Mouse (Mus musculus): Measurements from ENCODE around the gene Slc26a9.
A peak's percentile ranks its signal among the peaks of the same experiment; 100 is the strongest.

Gene Slc26a9

DNA sequence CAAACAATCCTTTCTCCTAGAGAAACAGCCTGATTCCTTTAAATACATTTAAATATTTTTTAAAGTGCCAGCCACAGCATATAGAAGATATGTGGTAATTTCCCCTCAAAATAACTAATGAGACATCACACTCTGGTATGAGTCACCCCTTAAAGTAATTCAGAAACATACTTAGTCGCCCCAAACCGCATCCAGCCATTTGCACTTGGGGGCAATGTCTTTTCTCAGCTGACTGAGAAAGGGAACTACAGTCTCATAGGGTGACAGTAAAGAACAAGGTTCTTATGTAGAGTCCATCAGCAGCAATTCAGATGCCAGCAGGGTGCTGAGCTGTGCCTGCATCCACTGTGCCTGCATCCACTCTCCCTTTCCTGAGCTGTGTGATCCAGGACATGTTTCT lies 40.3 kb upstream of the Slc26a9 start:
- no peaks in the 10 kb centered on the region for H3K4me1 ChIP-seq (replicated peaks; ENCODE audit: low read depth, low read length)
- peaks cover 2% of the 10 kb centered on the region for H3K27me3 ChIP-seq (ENCODE audit: insufficient read depth, low read length)
- no peaks in the 10 kb centered on the region for H3K9me3 ChIP-seq (ENCODE audit: low read length)
- H3K4me3 ChIP-seq (replicated peaks; ENCODE audit: low read length) = no peak overlapping the region
- no peak for TF ChIP-seq NANOG (IDR thresholded peaks at IDR 0.05; ENCODE audit: borderline replicate concordance, low read length)
- TF ChIP-seq POU5F1 (IDR thresholded peaks at IDR 0.05; ENCODE audit: borderline replicate concordance, low read length) = no peak
- no peak for TF ChIP-seq CTCF (conservative IDR thresholded peaks at IDR 0.05; ENCODE audit: low read length)
- H3K36me3 ChIP-seq (ENCODE audit: insufficient read depth, low read length) = no peaks in the 10 kb centered on the region

- no peak overlapping the region for H3K4me3 ChIP-seq (replicated peaks; ENCODE audit: low read length)
- H3K4me1 ChIP-seq (replicated peaks; ENCODE audit: low read depth, low read length) = no peaks in the 10 kb centered on the region
- no peaks in the 10 kb centered on the region for H3K36me3 ChIP-seq (ENCODE audit: insufficient read depth, low read length)
- no peaks in the 10 kb centered on the region for H3K9me3 ChIP-seq (ENCODE audit: low read length)
- peak; percentile 51 for TF ChIP-seq CTCF (conservative IDR thresholded peaks at IDR 0.05; ENCODE audit: low read length)
- no peak for TF ChIP-seq POU5F1 (IDR thresholded peaks at IDR 0.05; ENCODE audit: borderline replicate concordance, low read length)
- H3K27me3 ChIP-seq (ENCODE audit: insufficient read depth, low read length) = no peaks in the 10 kb centered on the region
Observed at GRCm38 (mm10) chr1:131708338-131708737, 35.5 kb upstream of the Slc26a9 start.

DNA sequence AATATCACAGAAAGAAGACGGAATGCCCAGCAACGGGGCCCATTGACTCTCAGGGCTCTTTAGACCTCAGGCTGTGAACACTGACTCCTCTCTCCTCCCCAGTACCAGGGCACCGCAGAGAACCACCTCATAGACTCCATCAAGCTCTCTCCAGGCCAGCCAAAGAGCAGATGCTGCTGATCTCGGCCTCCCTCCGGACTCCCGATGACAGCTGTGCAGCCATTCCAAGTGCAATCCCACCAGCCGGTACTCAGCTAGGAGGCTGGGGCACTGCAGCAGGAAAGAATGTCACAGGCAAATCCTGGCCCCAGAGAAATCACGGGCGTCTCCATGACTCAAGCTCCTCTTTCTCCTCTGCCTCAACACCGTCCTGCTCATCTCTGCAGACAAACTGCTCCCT lies 32.3 kb upstream of the Slc26a9 start:
- Histone ChIP-seq H3K36me3 (ENCODE audit: insufficient read depth, low read length) (no peaks in the 10 kb centered on the region), H3K9me3 (ENCODE audit: low read length) (no peaks in the 10 kb centered on the region), H3K4me3 (replicated peaks; ENCODE audit: low read length) (no peak overlapping the region), H3K4me1 (replicated peaks; ENCODE audit: low read depth, low read length) (peaks cover 16% of the 10 kb centered on the region), H3K27me3 (ENCODE audit: insufficient read depth, low read length) (no peaks in the 10 kb centered on the region)
- TF ChIP-seq NANOG (IDR thresholded peaks at IDR 0.05; ENCODE audit: borderline replicate concordance, low read length) (no peak), POU5F1 (IDR thresholded peaks at IDR 0.05; ENCODE audit: borderline replicate concordance, low read length) (no peak)

- no peak overlapping the region for H3K4me3 ChIP-seq (replicated peaks; ENCODE audit: low read length)
- H3K4me1 ChIP-seq (replicated peaks; ENCODE audit: low read depth, low read length) = peaks cover 20% of the 10 kb centered on the region
- H3K27me3 ChIP-seq (ENCODE audit: insufficient read depth, low read length) = no peaks in the 10 kb centered on the region
- no peaks in the 10 kb centered on the region for H3K9me3 ChIP-seq (ENCODE audit: low read length)
- TF ChIP-seq CTCF (conservative IDR thresholded peaks at IDR 0.05; ENCODE audit: low read length) (peak; percentile 50), POU5F1 (IDR thresholded peaks at IDR 0.05; ENCODE audit: borderline replicate concordance, low read length) (no peak), NANOG (IDR thresholded peaks at IDR 0.05; ENCODE audit: borderline replicate concordance, low read length) (no peak)
- no peaks in the 10 kb centered on the region for H3K36me3 ChIP-seq (ENCODE audit: insufficient read depth, low read length)
Observed at GRCm38 (mm10) chr1:131712386-131712785, 31.4 kb upstream of the Slc26a9 start.

- Histone ChIP-seq H3K4me1 (replicated peaks; ENCODE audit: low read depth, low read length) (peaks cover 37% of the 10 kb centered on the region), H3K9me3 (ENCODE audit: low read length) (no peaks in the 10 kb centered on the region), H3K27me3 (ENCODE audit: insufficient read depth, low read length) (peaks cover 3% of the 10 kb centered on the region; the same call in 1 of the 2 replicates), H3K4me3 (replicated peaks; ENCODE audit: low read length) (no peak overlapping the region), H3K36me3 (ENCODE audit: insufficient read depth, low read length) (no peaks in the 10 kb centered on the region)
- no peak for TF ChIP-seq POU5F1 (IDR thresholded peaks at IDR 0.05; ENCODE audit: borderline replicate concordance, low read length)
- peak; percentile 51 for TF ChIP-seq CTCF (conservative IDR thresholded peaks at IDR 0.05; ENCODE audit: low read length)
- no peak for TF ChIP-seq NANOG (IDR thresholded peaks at IDR 0.05; ENCODE audit: borderline replicate concordance, low read length)
Observed at GRCm38 (mm10) chr1:131714388-131715337, 29.2 kb upstream of the Slc26a9 start.

- H3K9me3 ChIP-seq (ENCODE audit: low read length) = no peaks in the 10 kb centered on the region
- H3K36me3 ChIP-seq (ENCODE audit: insufficient read depth, low read length) = no peaks in the 10 kb centered on the region
- H3K27me3 ChIP-seq (ENCODE audit: insufficient read depth, low read length) = peaks cover 26% of the 10 kb centered on the region
- H3K4me1 ChIP-seq (replicated peaks; ENCODE audit: low read depth, low read length) = peaks cover 39% of the 10 kb centered on the region
- no peak overlapping the region for H3K4me3 ChIP-seq (replicated peaks; ENCODE audit: low read length)
- TF ChIP-seq CTCF (conservative IDR thresholded peaks at IDR 0.05; ENCODE audit: low read length) = no peak
- 0 out of 2 replicates have a peak, but pooled peaks have one; percentile 32 for TF ChIP-seq NANOG (IDR thresholded peaks at IDR 0.05; ENCODE audit: borderline replicate concordance, low read length)
- no peak for TF ChIP-seq POU5F1 (IDR thresholded peaks at IDR 0.05; ENCODE audit: borderline replicate concordance, low read length)
Observed at GRCm38 (mm10) chr1:131718952-131719694, 24.7 kb upstream of the Slc26a9 start.

- Histone ChIP-seq H3K27me3 (ENCODE audit: insufficient read depth, low read length) (peaks cover 26% of the 10 kb centered on the region), H3K9me3 (ENCODE audit: low read length) (no peaks in the 10 kb centered on the region), H3K4me3 (replicated peaks; ENCODE audit: low read length) (no peak overlapping the region), H3K36me3 (ENCODE audit: insufficient read depth, low read length) (no peaks in the 10 kb centered on the region), H3K4me1 (replicated peaks; ENCODE audit: low read depth, low read length) (peaks cover 22% of the 10 kb centered on the region)
- TF ChIP-seq POU5F1 (IDR thresholded peaks at IDR 0.05; ENCODE audit: borderline replicate concordance, low read length) (no peak), NANOG (IDR thresholded peaks at IDR 0.05; ENCODE audit: borderline replicate concordance, low read length) (no peak), CTCF (conservative IDR thresholded peaks at IDR 0.05; ENCODE audit: low read length) (no peak)
Observed at GRCm38 (mm10) chr1:131721989-131722388, 21.8 kb upstream of the Slc26a9 start.

GRCm38 (mm10) chr1:131723549-131723948 lies 20.3 kb upstream of the Slc26a9 start:
- no peaks in the 10 kb centered on the region for H3K9me3 ChIP-seq (ENCODE audit: low read length)
- TF ChIP-seq POU5F1 (IDR thresholded peaks at IDR 0.05; ENCODE audit: borderline replicate concordance, low read length) (no peak), CTCF (conservative IDR thresholded peaks at IDR 0.05; ENCODE audit: low read length) (no peak), NANOG (IDR thresholded peaks at IDR 0.05; ENCODE audit: borderline replicate concordance, low read length) (no peak)
- H3K4me1 ChIP-seq (replicated peaks; ENCODE audit: low read depth, low read length) = peaks cover 15% of the 10 kb centered on the region

More at GRCm38 (mm10) chr1:131723549-131723948, 20.3 kb upstream of the Slc26a9 start:
- Histone ChIP-seq H3K27me3 (ENCODE audit: insufficient read depth, low read length) (peaks cover 24% of the 10 kb centered on the region), H3K4me3 (replicated peaks; ENCODE audit: low read length) (no peak overlapping the region), H3K36me3 (ENCODE audit: insufficient read depth, low read length) (no peaks in the 10 kb centered on the region)

All from E14TG2a.4 (cell line).